ENCODE assay signal across 23 mouse cellular contexts in genomic region chr10:76496366-76496765, GRCm38 (mm10). TPM values are rescaled to one million over a fixed set of nuclear protein-coding genes. Genes with fewer than 3 reads are reported as not detected.
DNase-seq lines count a peak whose midpoint lies in the region; ATAC-seq and TF ChIP-seq lines count a peak whose summit lies in the region.
"Had no signal": no experiment of that assay in that cellular context is flagged by ENCODE, and none has a peak within 500 bp of the region (broad histone marks: within the 10 kb centered on the region; RNA-seq: fewer than 3 reads in every experiment).

No protein-coding gene starts in this region.

- no peak for TF ChIP-seq EP300 in heart, postnatal 0 days (IDR thresholded peaks at IDR 0.05; ENCODE audit: low read depth)

- H3K9ac ChIP-seq in heart, embryonic 15.5 days: no peak overlapping the region
- H3K9ac ChIP-seq in heart, postnatal 0 days (replicated peaks; ENCODE audit: low read depth, low read length): no peak overlapping the region
- H3K9ac ChIP-seq: forebrain, postnatal 0 days; hindbrain, embryonic 14.5 days; limb, embryonic 15.5 days had no signal

- peaks cover 55% of the 10 kb centered on the region for H3K36me3 ChIP-seq in heart, embryonic 15.5 days
- H3K36me3 ChIP-seq in G1E (replicated peaks): peaks cover 90% of the 10 kb centered on the region
- peaks cover 84% of the 10 kb centered on the region for H3K36me3 ChIP-seq in heart, postnatal 0 days (replicated peaks; ENCODE audit: control insufficient read depth, insufficient read depth, low read length)

- no peaks in the 10 kb centered on the region for H3K27me3 ChIP-seq in heart, embryonic 15.5 days
- no peaks in the 10 kb centered on the region for H3K27me3 ChIP-seq in G1E (ENCODE audit: insufficient read depth, low read length)
- no peaks in the 10 kb centered on the region for H3K27me3 ChIP-seq in heart, postnatal 0 days (ENCODE audit: control insufficient read depth, insufficient read depth, low read length)
- H3K27me3 ChIP-seq: limb, embryonic 15.5 days; megakaryocyte, embryonic 14.5 days had no signal

- ATAC-seq in heart, embryonic 15.5 days (replicated peaks; ENCODE audit: insufficient number of reproducible peaks, insufficient read depth, low FRiP score, low read depth): no peak; the same call in 1 of the 2 replicates
- peak; percentile 23; the same call in 1 of the 2 replicates for ATAC-seq in G1E (ENCODE audit: extremely low read depth, insufficient number of reproducible peaks, low FRiP score, poor library complexity, severe bottlenecking)
- 0 out of 2 replicates have a peak, but pooled peaks have one; percentile 11 for ATAC-seq in heart, postnatal 0 days (ENCODE audit: insufficient read depth, low read depth)
- ATAC-seq: forebrain, postnatal 0 days; intestine, embryonic 16.5 days; lung, postnatal 0 days had no signal

- H3K4me1 ChIP-seq in heart, embryonic 15.5 days (replicated peaks): peaks cover 16% of the 10 kb centered on the region; the same call in 1 of the 2 replicates
- peaks cover 50% of the 10 kb centered on the region for H3K4me1 ChIP-seq in G1E (ENCODE audit: insufficient read depth, low read depth, low read length)
- peaks cover 11% of the 10 kb centered on the region; the same call in 1 of the 2 replicates for H3K4me1 ChIP-seq in heart, postnatal 0 days (ENCODE audit: control insufficient read depth, insufficient read depth)
- H3K4me1 ChIP-seq: limb, embryonic 15.5 days had no signal

- no peaks in the 10 kb centered on the region for H3K9me3 ChIP-seq in heart, embryonic 15.5 days (replicated peaks)
- H3K9me3 ChIP-seq in G1E (replicated peaks): no peaks in the 10 kb centered on the region
- H3K9me3 ChIP-seq in heart, postnatal 0 days (replicated peaks; ENCODE audit: control insufficient read depth, low read length): no peaks in the 10 kb centered on the region
- H3K9me3 ChIP-seq: limb, embryonic 15.5 days; megakaryocyte, embryonic 14.5 days had no signal

- H3K27ac ChIP-seq in heart, embryonic 15.5 days: peak overlapping the region; percentile 73
- peak overlapping the region; percentile 61 for H3K27ac ChIP-seq in heart, postnatal 0 days (ENCODE audit: low read depth)
- H3K27ac ChIP-seq: hindbrain, embryonic 14.5 days; limb, embryonic 15.5 days had no signal

- peak overlapping the region; percentile 5 for H3K4me2 ChIP-seq in heart, embryonic 15.5 days
- no peak overlapping the region for H3K4me2 ChIP-seq in heart, postnatal 0 days (ENCODE audit: low read depth, low read length)
- H3K4me2 ChIP-seq: hindbrain, embryonic 14.5 days; limb, embryonic 15.5 days had no signal

- 44% methylated on average over 7 of the region's 7 CpGs for WGBS in heart, embryonic 15.5 days
- 30% methylated on average over 7 of the region's 7 CpGs for WGBS in heart, postnatal 0 days

- H3K4me3 ChIP-seq in heart, embryonic 15.5 days: no peak overlapping the region
- no peak overlapping the region; the same call in 1 of the 2 replicates for H3K4me3 ChIP-seq in G1E (ENCODE audit: low read depth, low read length)
- H3K4me3 ChIP-seq in heart, postnatal 0 days (ENCODE audit: low read depth, low read length): no peak overlapping the region
- H3K4me3 ChIP-seq: limb, embryonic 15.5 days; megakaryocyte, embryonic 14.5 days had no signal

- TF ChIP-seq CTCF in G1E (IDR thresholded peaks at IDR 0.05; ENCODE audit: low read depth, low read length): no peak
- TF ChIP-seq CTCF in heart, postnatal 0 days (IDR thresholded peaks at IDR 0.05; ENCODE audit: low read depth): no peak

- DNase-seq in frontal cortex, postnatal 36 days (ENCODE audit: low spot score in 2 of 2): peak; percentile 14 to 19
- no peak for DNase-seq in frontal cortex, adult 2 months (ENCODE audit: extremely low spot score in 1 of 2, low spot score in 1 of 2)
- no peak for DNase-seq in heart, adult 9 months (ENCODE audit: low spot score in 2 of 2)
- DNase-seq in G1E (ENCODE audit: low spot score): no peak
- DNase-seq in heart, postnatal 0 days (ENCODE audit: low spot score): peak; percentile 21
- no peak for DNase-seq in ovary, postnatal 10 days (ENCODE audit: low spot score)
- no peak for DNase-seq in cerebellum, adult 18-20 months
- DNase-seq: adrenal gland, postnatal 14 days; cerebellum, postnatal 10 days; forebrain, postnatal 0 days; gastrocnemius, postnatal 36 days; right cerebral cortex, adult 18-20 months; thymus, adult 18-20 months had no signal

RNA-seq across cellular contexts. Expression of gene Ybey, which starts 27.5 kb away (rescaled TPM):
- polyA plus RNA-seq in frontal cortex, adult 2 months (2012; rRNA removed): 3.0 and 3.6 TPM in 2 replicates
- polyA plus RNA-seq in heart, embryonic 15.5 days (2015; fragmentation: Nextera tagmentation; extraction: Ambion mirVana): 4.5 and 5.1 TPM in 2 replicates
- total RNA-seq in G1E (2014; fragmentation: Nextera tagmentation): 6.1 and 8.8 TPM in 2 replicates
- 9.7 and 10.6 TPM in 2 replicates for total RNA-seq in G1E (2017)
- 1.6 and 2.3 TPM in 2 replicates for polyA plus RNA-seq in G1E (2012)
- 3.0 and 6.3 TPM in 2 replicates for total RNA-seq in heart, postnatal 0 days (2014; rRNA removed; ENCODE audit: low replicate concordance)
- polyA plus RNA-seq in heart, postnatal 0 days (2015; fragmentation: Nextera tagmentation; extraction: Ambion mirVana): 4.5 TPM in 2 replicates

RNA-seq across cellular contexts. Expression of gene Mcm3ap, which starts 27.6 kb away (rescaled TPM):
- 49.5 and 51.7 TPM in 2 replicates for polyA plus RNA-seq in frontal cortex, adult 2 months (2012; rRNA removed)
- polyA plus RNA-seq in heart, embryonic 15.5 days (2015; fragmentation: Nextera tagmentation; extraction: Ambion mirVana): 30.3 and 37.6 TPM in 2 replicates
- 34.2 and 44.1 TPM in 2 replicates for total RNA-seq in G1E (2014; fragmentation: Nextera tagmentation)
- total RNA-seq in G1E (2017): 59.3 and 65.9 TPM in 2 replicates
- 30.5 and 35.4 TPM in 2 replicates for polyA plus RNA-seq in G1E (2012)
- 42.0 and 58.6 TPM in 2 replicates for total RNA-seq in heart, postnatal 0 days (2014; rRNA removed; ENCODE audit: low replicate concordance)
- polyA plus RNA-seq in heart, postnatal 0 days (2015; fragmentation: Nextera tagmentation; extraction: Ambion mirVana): 28.6 and 30.9 TPM in 2 replicates

RNA-seq across cellular contexts. Expression of gene Lss, which starts 35.0 kb away (rescaled TPM):
- polyA plus RNA-seq in frontal cortex, adult 2 months (2012; rRNA removed): 27.3 and 29.2 TPM in 2 replicates
- polyA plus RNA-seq in heart, embryonic 15.5 days (2015; fragmentation: Nextera tagmentation; extraction: Ambion mirVana): 8.3 and 9.6 TPM in 2 replicates
- total RNA-seq in G1E (2014; fragmentation: Nextera tagmentation): 16.3 and 20.5 TPM in 2 replicates
- 64.1 and 66.0 TPM in 2 replicates for total RNA-seq in G1E (2017)
- polyA plus RNA-seq in G1E (2012): 26.1 and 46.6 TPM in 2 replicates
- 4.9 and 9.0 TPM in 2 replicates for total RNA-seq in heart, postnatal 0 days (2014; rRNA removed; ENCODE audit: low replicate concordance)
- polyA plus RNA-seq in heart, postnatal 0 days (2015; fragmentation: Nextera tagmentation; extraction: Ambion mirVana): 5.7 and 7.8 TPM in 2 replicates

RNA-seq across cellular contexts. Expression of gene 2610028H24Rik, which starts 47.5 kb away (rescaled TPM):
- polyA plus RNA-seq in frontal cortex, adult 2 months (2012; rRNA removed): not detected in 2 replicates
- 0.09 TPM in 1 of 2 replicates, not detected in the other for polyA plus RNA-seq in heart, embryonic 15.5 days (2015; fragmentation: Nextera tagmentation; extraction: Ambion mirVana)
- not detected in 2 replicates for total RNA-seq in G1E (2014; fragmentation: Nextera tagmentation)
- total RNA-seq in G1E (2017): 0.11 TPM in 1 of 2 replicates, not detected in the other
- polyA plus RNA-seq in G1E (2012): not detected in 2 replicates
- not detected in 2 replicates for total RNA-seq in heart, postnatal 0 days (2014; rRNA removed; ENCODE audit: low replicate concordance)
- 0.47 TPM in 1 of 2 replicates, not detected in the other for polyA plus RNA-seq in heart, postnatal 0 days (2015; fragmentation: Nextera tagmentation; extraction: Ambion mirVana)
- total RNA-seq: adrenal gland, postnatal 14 days; forebrain, postnatal 0 days; layer of hippocampus, postnatal 10 days; left cerebral cortex, postnatal 25 days; midbrain, postnatal 0 days had no signal
- polyA plus RNA-seq: hindbrain, embryonic 14.5 days; intestine, embryonic 16.5 days; kidney, embryonic 16.5 days; limb, embryonic 15.5 days; midbrain, postnatal 0 days had no signal

RNA-seq across cellular contexts. Expression of gene Pcnt, which starts 53.8 kb away (rescaled TPM):
- polyA plus RNA-seq in frontal cortex, adult 2 months (2012; rRNA removed): 22.8 and 24.3 TPM in 2 replicates
- 9.9 and 11.9 TPM in 2 replicates for polyA plus RNA-seq in heart, embryonic 15.5 days (2015; fragmentation: Nextera tagmentation; extraction: Ambion mirVana)
- 61.9 and 64.3 TPM in 2 replicates for total RNA-seq in G1E (2014; fragmentation: Nextera tagmentation)
- 46.0 and 50.4 TPM in 2 replicates for total RNA-seq in G1E (2017)
- 61.9 and 72.1 TPM in 2 replicates for polyA plus RNA-seq in G1E (2012)
- total RNA-seq in heart, postnatal 0 days (2014; rRNA removed; ENCODE audit: low replicate concordance): 17.6 and 39.4 TPM in 2 replicates
- 9.0 and 9.5 TPM in 2 replicates for polyA plus RNA-seq in heart, postnatal 0 days (2015; fragmentation: Nextera tagmentation; extraction: Ambion mirVana)

Comparison
In these comparisons a context has a peak if more than half of its experiments do, and no peak if none do; other contexts are left out.
1. DNase-seq: peak in frontal cortex, postnatal 36 days (2 of 2) and heart, postnatal 0 days (single experiment); none in frontal cortex, adult 2 months (0 of 2), heart, adult 9 months (0 of 2), G1E (single experiment), ovary, postnatal 10 days (single experiment) and cerebellum, adult 18-20 months (0 of 2).